In genomic region chr1:192613271-192613670, GRCm38 (mm10) we compare ENCODE assay signal across 18 mouse cellular contexts.
"Had no signal": no experiment of that assay in that cellular context is flagged by ENCODE, and none has a peak within 500 bp of the region (broad histone marks: within the 10 kb centered on the region; RNA-seq: fewer than 3 reads in every experiment).

No protein-coding gene starts in this region.

- H3K27ac ChIP-seq: liver, embryonic 13.5 days; liver, embryonic 15.5 days; lung, embryonic 15.5 days; macrophage; midbrain, embryonic 12.5 days; stomach, embryonic 15.5 days; stomach, postnatal 0 days had no signal

- H3K9ac ChIP-seq: liver, embryonic 13.5 days; liver, embryonic 15.5 days; liver, postnatal 0 days; lung, embryonic 15.5 days; midbrain, embryonic 12.5 days; stomach, embryonic 15.5 days had no signal

- H3K27me3 ChIP-seq: liver, embryonic 13.5 days; liver, embryonic 15.5 days; lung, embryonic 15.5 days; midbrain, embryonic 12.5 days; stomach, embryonic 15.5 days had no signal

- H3K4me2 ChIP-seq: liver, embryonic 11.5 days; liver, embryonic 13.5 days; liver, embryonic 15.5 days; lung, embryonic 15.5 days; midbrain, embryonic 12.5 days; stomach, embryonic 15.5 days had no signal

- DNase-seq: liver, embryonic 13.5 days; liver, postnatal 0 days; lung, adult 2 months; lung, postnatal 14 days; lung, postnatal 36 days; right cerebral cortex, postnatal 14 days; thymus, adult 2 months; thymus, postnatal 25 days; thymus, postnatal 4 days had no signal

- H3K36me3 ChIP-seq: liver, embryonic 13.5 days; liver, embryonic 15.5 days; lung, embryonic 15.5 days; midbrain, embryonic 12.5 days; stomach, embryonic 15.5 days had no signal

- H3K4me1 ChIP-seq: liver, embryonic 13.5 days; lung, embryonic 15.5 days; stomach, embryonic 15.5 days had no signal

- ATAC-seq: lung, postnatal 0 days had no signal

- H3K9me3 ChIP-seq: liver, embryonic 13.5 days; liver, embryonic 15.5 days; lung, embryonic 15.5 days; megakaryocyte, embryonic 14.5 days; midbrain, embryonic 12.5 days; stomach, embryonic 15.5 days had no signal

- H3K4me3 ChIP-seq: liver, embryonic 13.5 days; liver, embryonic 15.5 days; lung, embryonic 15.5 days; megakaryocyte, embryonic 14.5 days; midbrain, embryonic 12.5 days; stomach, embryonic 15.5 days had no signal
